In the genomic region with DNA sequence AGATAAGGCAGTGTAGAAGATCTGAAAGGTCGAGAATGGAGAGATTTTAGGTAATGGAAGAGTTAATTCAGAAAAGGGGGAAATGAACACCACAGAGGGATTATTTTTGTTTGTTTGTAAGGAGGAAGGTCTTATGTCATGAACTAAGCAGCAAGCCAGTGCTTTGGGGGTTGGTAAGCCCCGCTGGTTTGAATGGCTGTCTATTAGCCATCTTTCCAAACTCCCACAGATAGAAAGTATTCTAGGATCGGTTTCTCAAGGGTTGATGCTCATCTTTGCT, we compare ENCODE assay signal across 16 mouse cellular contexts. TPM values are rescaled to one million over a fixed set of nuclear protein-coding genes. Genes with fewer than 3 reads are reported as not detected.
DNase-seq lines count a peak whose midpoint lies in the region; ATAC-seq and TF ChIP-seq lines count a peak whose summit lies in the region.
"Had no signal": no experiment of that assay in that cellular context is flagged by ENCODE, and none has a peak within 500 bp of the region (broad histone marks: within the 10 kb centered on the region; RNA-seq: fewer than 3 reads in every experiment).

No protein-coding gene starts in this region.

- no peak overlapping the region for H3K4me2 ChIP-seq in neural tube, embryonic 11.5 days (ENCODE audit: low read depth)
- H3K4me2 ChIP-seq: embryonic facial prominence, embryonic 12.5 days had no signal

- no peaks in the 10 kb centered on the region for H3K27me3 ChIP-seq in neural tube, embryonic 11.5 days (ENCODE audit: control insufficient read depth, insufficient read depth, low read length)
- H3K27me3 ChIP-seq: embryonic facial prominence, embryonic 12.5 days; neural tube, embryonic 12.5 days had no signal

- H3K36me3 ChIP-seq in neural tube, embryonic 11.5 days (ENCODE audit: control insufficient read depth, insufficient read depth, low read length) = no peaks in the 10 kb centered on the region
- peaks cover 73% of the 10 kb centered on the region for H3K36me3 ChIP-seq in macrophage (ENCODE audit: inconsistent target)

- H3K27ac ChIP-seq in gastrocnemius, adult 2 months = peak overlapping the region; percentile 25
- 0 out of 2 replicates have a peak overlapping the region, but pooled peaks have one; percentile 6 for H3K27ac ChIP-seq in neural tube, embryonic 11.5 days (ENCODE audit: low read depth, low read length)
- H3K27ac ChIP-seq in macrophage = peak overlapping the region; percentile 8; the same call in 1 of the 2 replicates
- H3K27ac ChIP-seq: embryonic facial prominence, embryonic 12.5 days; heart, adult 2 months; kidney, postnatal 0 days; neural tube, embryonic 12.5 days had no signal

- no peak for TF ChIP-seq CTCF in gastrocnemius, adult 2 months (IDR thresholded peaks at IDR 0.05)

- intact Hi-C loops in gastrocnemius, adult 2 months (cut with DNase I) = no loop called here

- peaks cover 20% of the 10 kb centered on the region for H3K4me1 ChIP-seq in neural tube, embryonic 11.5 days (ENCODE audit: control insufficient read depth, insufficient read depth, low read length)

- H3K79me2 ChIP-seq in macrophage (ENCODE audit: inconsistent target) = peaks cover 100% of the 10 kb centered on the region

- ATAC-seq in neural tube, embryonic 11.5 days (ENCODE audit: insufficient read depth, low FRiP score, low TSS enrichment) = no peak
- ATAC-seq: liver, postnatal 0 days had no signal

- no peak for DNase-seq in gastrocnemius, adult 2 months
- DNase-seq in gastrocnemius, postnatal 25 days = no peak
- DNase-seq in neural tube, embryonic 11.5 days (ENCODE audit: low spot score) = no peak
- no peak for DNase-seq in neural tube, embryonic 10.5 days (ENCODE audit: extremely low spot score, low spot score)
- no peak for DNase-seq in adrenal gland, postnatal 14 days
- no peak for DNase-seq in frontal cortex, adult 2 months (ENCODE audit: extremely low spot score in 1 of 2, low spot score in 1 of 2)
- DNase-seq in thymus, adult 18-20 months = no peak
- DNase-seq: cerebellum, adult 9-10 months; heart, adult 2 months; liver, postnatal 0 days; thymus, adult 2 months had no signal

- H3K9ac ChIP-seq in neural tube, embryonic 11.5 days (ENCODE audit: low read length) = no peak overlapping the region
- H3K9ac ChIP-seq: embryonic facial prominence, embryonic 12.5 days; liver, postnatal 0 days; neural tube, embryonic 12.5 days had no signal

- WGBS in neural tube, embryonic 11.5 days = 66% methylated on average over 3 of the region's 3 CpGs
- WGBS in macrophage (ENCODE audit: missing documents) = 63% methylated on average over 1 of the region's 3 CpGs

- H3K9me3 ChIP-seq in neural tube, embryonic 11.5 days (ENCODE audit: control insufficient read depth, low read length) = no peaks in the 10 kb centered on the region
- H3K9me3 ChIP-seq: embryonic facial prominence, embryonic 12.5 days; G1E; neural tube, embryonic 12.5 days had no signal

- H3K4me3 ChIP-seq in gastrocnemius, adult 2 months = peak overlapping the region; percentile 18; the same call in 1 of the 2 replicates
- no peak overlapping the region for H3K4me3 ChIP-seq in neural tube, embryonic 11.5 days (ENCODE audit: low read depth, low read length)
- no peak overlapping the region for H3K4me3 ChIP-seq in macrophage (ENCODE audit: inconsistent target)
- H3K4me3 ChIP-seq: embryonic facial prominence, embryonic 12.5 days; heart, adult 2 months; neural tube, embryonic 12.5 days had no signal

RNA-seq across cellular contexts. Expression of gene Zeb2, which starts 28.0 kb away (rescaled TPM):
- 10 to 100 TPM; 31.3 to 41.6 TPM for total RNA-seq in gastrocnemius, adult 2 months (2021)
- 10 to 100 TPM; 39.6 to 47.4 TPM for total RNA-seq in gastrocnemius, postnatal 25 days (2021)
- polyA plus RNA-seq in neural tube, embryonic 11.5 days (2014; fragmentation: Nextera tagmentation; extraction: Ambion mirVana) = 48.3 and 55.9 TPM in 2 replicates
- 1,000 to 10,000 TPM; 2,413 to 6,939 (median 3,772) TPM for total RNA-seq in macrophage (2018; cell fraction: chromatin; rRNA removed)
- 100 to 1,000 TPM; 305 to 558 (median 425) TPM for total RNA-seq in macrophage (2018; cell fraction: cytosol; rRNA removed)
- 1,000 to 10,000 TPM; 1,334 to 4,677 (median 2,196) TPM for total RNA-seq in macrophage (2018; cell fraction: nucleus; rRNA removed)
- 134 to 164 TPM (median 138 TPM) in 3 replicates for polyA plus RNA-seq in macrophage (2018)
- total RNA-seq in adrenal gland, postnatal 14 days (2021) = 153 and 158 TPM in 2 replicates
- 97.6 and 109 TPM in 2 replicates for polyA plus RNA-seq in frontal cortex, adult 2 months (2012; rRNA removed)
